ENCODE assay signal across 19 mouse cellular contexts in genomic region chr5:104011419-104011818, GRCm38 (mm10). TPM values are rescaled to one million over a fixed set of nuclear protein-coding genes. Genes with fewer than 3 reads are reported as not detected.
"Had no signal": no experiment of that assay in that cellular context is flagged by ENCODE, and none has a peak within 500 bp of the region (broad histone marks: within the 10 kb centered on the region; RNA-seq: fewer than 3 reads in every experiment).

No protein-coding gene starts in this region.

- DNase-seq: kidney, adult 18-20 months; kidney, postnatal 10 days; kidney, postnatal 4 days; liver; liver, embryonic 13.5 days; liver, postnatal 0 days; right cerebral cortex, adult 18-20 months; right cerebral cortex, postnatal 25 days; thymus, adult 18-20 months; thymus, postnatal 14 days had no signal

- H3K27ac ChIP-seq: layer of hippocampus, adult 2 months; limb, embryonic 12.5 days; liver, embryonic 13.5 days; macrophage; midbrain, embryonic 13.5 days; neural tube, embryonic 15.5 days had no signal

- H3K4me3 ChIP-seq: layer of hippocampus, adult 2 months; limb, embryonic 12.5 days; liver, embryonic 13.5 days; midbrain, embryonic 13.5 days; neural tube, embryonic 15.5 days had no signal

- H3K9ac ChIP-seq: limb, embryonic 12.5 days; liver, embryonic 13.5 days; liver, postnatal 0 days; midbrain, embryonic 13.5 days; neural tube, embryonic 15.5 days had no signal

- H3K27me3 ChIP-seq: limb, embryonic 12.5 days; liver, embryonic 13.5 days; midbrain, embryonic 13.5 days; neural tube, embryonic 15.5 days had no signal

- H3K9me3 ChIP-seq: limb, embryonic 12.5 days; liver, embryonic 13.5 days; midbrain, embryonic 13.5 days; neural tube, embryonic 15.5 days had no signal

- H3K4me1 ChIP-seq: limb, embryonic 12.5 days; midbrain, embryonic 13.5 days; neural tube, embryonic 15.5 days had no signal

- H3K4me2 ChIP-seq: limb, embryonic 12.5 days; liver, embryonic 13.5 days; midbrain, embryonic 13.5 days; neural tube, embryonic 15.5 days had no signal

- ATAC-seq: liver, postnatal 0 days; midbrain, embryonic 13.5 days had no signal

- H3K36me3 ChIP-seq: liver, embryonic 13.5 days; midbrain, embryonic 13.5 days; neural tube, embryonic 15.5 days had no signal

RNA-seq across cellular contexts. Expression of gene Hsd17b13, which starts 34.2 kb away (rescaled TPM):
- total RNA-seq: layer of hippocampus, adult 2 months; layer of hippocampus, postnatal 10 days; midbrain, postnatal 0 days had no signal
- polyA plus RNA-seq: kidney, embryonic 14.5 days; limb, embryonic 12.5 days; macrophage; midbrain, embryonic 13.5 days; neural tube, embryonic 11.5 days; neural tube, embryonic 15.5 days had no signal
